Mouse (Mus musculus) midbrain, embryonic 11.5 days (tissue): ENCODE data around the gene Lasp1. TPM values are rescaled to one million over a fixed set of nuclear protein-coding genes. Genes with fewer than 3 reads are reported as not detected.

Experiments used
- ATAC-seq: fragments of 200-750 bp; cut with Nextera tagmentation; 2 replicates; pipeline ENCODE4 v1.8.0; 2017; ENCODE audit warnings: moderate TSS enrichment, moderate library complexity; ENCODE audit not compliant: low FRiP score
- DNase-seq: peaks from one replicate; pipeline ENCODE4 v3.0.0; 2015; ENCODE audit warnings: low spot score; ENCODE audit errors: missing footprints
- H3K27ac ChIP-seq: fragments of 300-500 bp; sonication (generic); 2 replicates; pipeline ENCODE4 v1.5.1; 2014; ENCODE audit warnings: low read depth, low read length
- H3K27me3 ChIP-seq: fragments of 300-500 bp; sonication (generic); 2 replicates; pipeline ENCODE4 v1.6.1; 2014; ENCODE audit warnings: mild to moderate bottlenecking, low read length, moderate library complexity, mixed read lengths; ENCODE audit not compliant: control insufficient read depth, insufficient read depth
- H3K36me3 ChIP-seq: fragments of 300-500 bp; sonication (generic); 2 replicates; pipeline ENCODE4 v1.6.1; 2014; ENCODE audit warnings: mild to moderate bottlenecking, low read length, moderate library complexity, mixed read lengths; ENCODE audit not compliant: control insufficient read depth, insufficient read depth
- H3K4me1 ChIP-seq: fragments of 300-500 bp; sonication (generic); 2 replicates; pipeline ENCODE4 v1.6.1; 2014; ENCODE audit warnings: low read length; ENCODE audit not compliant: control insufficient read depth, insufficient read depth
- H3K4me2 ChIP-seq: fragments of 300-500 bp; sonication (generic); 2 replicates; pipeline ENCODE4 v1.6.1; 2014; ENCODE audit warnings: mild to moderate bottlenecking, moderate library complexity
- H3K4me3 ChIP-seq: fragments of 300-500 bp; sonication (generic); 2 replicates; pipeline ENCODE4 v1.5.1; 2014; ENCODE audit warnings: low read depth, low read length
- H3K9ac ChIP-seq: fragments of 300-500 bp; sonication (generic); 2 replicates; pipeline ENCODE4 v1.6.1; 2014; ENCODE audit warnings: low read length
- H3K9me3 ChIP-seq: fragments of 300-500 bp; sonication (generic); 2 replicates; pipeline ENCODE4 v1.6.1; 2016; ENCODE audit warnings: low read length; ENCODE audit not compliant: control insufficient read depth
- whole genome bisulfite sequencing: fragments of 180-500 bp; shearing (Covaris S2); extraction: QIAGEN DNeasy Blood & Tissue Kit; methylation state at CpG from one replicate; pipeline ENCODE4 v1.1.7; 2014; 5-methylcytosine and 5-hydroxymethylcytosine counted together
- polyA plus RNA-seq: library from polyadenylated mRNA; unstranded; fragments of >200 nt; fragmentation: Nextera tagmentation; extraction: Ambion mirVana; gene quantifications from 2 replicates; pipeline ENCODE4 v1.2.1, GENCODE M21; 2014

Gene Lasp1
- polyA plus RNA-seq, 1 experiment from 2014 or later: 59.2 TPM

- no peaks in the 10 kb centered on the region for H3K27me3 ChIP-seq
- H3K4me2 ChIP-seq: no peak within 1 kb of the TSS
- H3K4me3 ChIP-seq: no peak within 1 kb of the TSS
- H3K9me3 ChIP-seq: no peaks in the 10 kb centered on the region
- DNase-seq (peak; percentile 84), ATAC-seq (no peak)
- H3K4me1 ChIP-seq: peaks cover 4% of the 10 kb centered on the region
- no peak within 1 kb of the TSS; the same call in 1 of the 2 replicates for H3K9ac ChIP-seq
- H3K27ac ChIP-seq: no peak within 1 kb of the TSS
- 37% methylated on average over 17 of the region's 17 CpGs for WGBS
- peaks cover 22% of the 10 kb centered on the region for H3K36me3 ChIP-seq
Observed at GRCm38 (mm10) chr11:97775808-97776496, 22.8 kb upstream of the Lasp1 start, which contains the start of gene 1700001P01Rik. TSS of gene 1700001P01Rik (minus strand) at chr11:97775918.

- Histone ChIP-seq H3K4me3 (no peak overlapping the region), H3K36me3 (peaks cover 22% of the 10 kb centered on the region), H3K4me1 (peaks cover 8% of the 10 kb centered on the region), H3K27me3 (no peaks in the 10 kb centered on the region), H3K9me3 (no peaks in the 10 kb centered on the region), H3K27ac (no peak overlapping the region), H3K9ac (no peak overlapping the region), H3K4me2 (no peak overlapping the region)
- DNase-seq (peak; percentile 86), ATAC-seq (no peak)
- 62% methylated on average over 5 of the region's 5 CpGs for WGBS
Observed at GRCm38 (mm10) chr11:97776497-97777128, 22.2 kb upstream of the Lasp1 start.

- Histone ChIP-seq H3K27me3 (no peaks in the 10 kb centered on the region), H3K4me3 (no peak overlapping the region), H3K4me2 (no peak overlapping the region), H3K9ac (no peak overlapping the region), H3K4me1 (peaks cover 8% of the 10 kb centered on the region), H3K36me3 (peaks cover 22% of the 10 kb centered on the region), H3K27ac (no peak overlapping the region), H3K9me3 (no peaks in the 10 kb centered on the region)
- ATAC-seq: no peak
- DNase-seq: peak; percentile 81
- WGBS: 52% methylated on average over 2 of the region's 2 CpGs
Observed at GRCm38 (mm10) chr11:97777129-97777529, 21.7 kb upstream of the Lasp1 start.

GRCm38 (mm10) chr11:97778918-97779317 lies 19.9 kb upstream of the Lasp1 start:
- H3K27me3 ChIP-seq: no peaks in the 10 kb centered on the region
- H3K27ac ChIP-seq: no peak overlapping the region
- WGBS: 100% methylated on average over 1 of the region's 1 CpGs
- peaks cover 22% of the 10 kb centered on the region for H3K36me3 ChIP-seq
- ATAC-seq (no peak), DNase-seq (no peak)
- H3K9me3 ChIP-seq: no peaks in the 10 kb centered on the region
- H3K4me2 ChIP-seq: no peak overlapping the region
- no peak overlapping the region for H3K9ac ChIP-seq
- H3K4me3 ChIP-seq: no peak overlapping the region
- peaks cover 8% of the 10 kb centered on the region for H3K4me1 ChIP-seq

- H3K36me3 ChIP-seq: peaks cover 22% of the 10 kb centered on the region
- no peak overlapping the region for H3K9ac ChIP-seq
Observed at GRCm38 (mm10) chr11:97779968-97780701, 18.7 kb upstream of the Lasp1 start.

GRCm38 (mm10) chr11:97781478-97781831 lies 17.3 kb upstream of the Lasp1 start:
- Histone ChIP-seq H3K4me3 (peak overlapping the region; percentile 99), H3K36me3 (peaks cover 20% of the 10 kb centered on the region), H3K9ac (peak overlapping the region; percentile 98), H3K4me2 (peak overlapping the region; percentile 83), H3K27ac (peak overlapping the region; percentile 88; the same call in 1 of the 2 replicates), H3K9me3 (no peaks in the 10 kb centered on the region), H3K27me3 (no peaks in the 10 kb centered on the region), H3K4me1 (peaks cover 8% of the 10 kb centered on the region)
- 3% methylated on average over 11 of the region's 11 CpGs for WGBS
- DNase-seq (no peak), ATAC-seq (no peak)

More at GRCm38 (mm10) chr11:97779968-97780701, 18.7 kb upstream of the Lasp1 start:
- 84% methylated on average over 2 of the region's 2 CpGs for WGBS
- DNase-seq (peak; percentile 76), ATAC-seq (no peak)
- Histone ChIP-seq H3K27ac (no peak overlapping the region), H3K27me3 (no peaks in the 10 kb centered on the region), H3K4me2 (peak overlapping the region; percentile 83; the same call in 1 of the 2 replicates), H3K9me3 (no peaks in the 10 kb centered on the region), H3K4me1 (peaks cover 8% of the 10 kb centered on the region), H3K4me3 (0 out of 2 replicates have a peak overlapping the region, but pooled peaks have one; percentile 99)

GRCm38 (mm10) chr11:97781832-97782563 lies 16.8 kb upstream of the Lasp1 start, which contains the start of gene Rpl23:
TSS of gene Rpl23 (minus strand) at chr11:97782437.
- peaks cover 8% of the 10 kb centered on the region for H3K4me1 ChIP-seq
- peak within 1 kb of the TSS; percentile 98 for H3K9ac ChIP-seq
- peak within 1 kb of the TSS; percentile 83 for H3K4me2 ChIP-seq
- H3K27me3 ChIP-seq: no peaks in the 10 kb centered on the region
- H3K36me3 ChIP-seq: peaks cover 20% of the 10 kb centered on the region
- H3K9me3 ChIP-seq: no peaks in the 10 kb centered on the region
- H3K4me3 ChIP-seq: peak within 1 kb of the TSS; percentile 99
- H3K27ac ChIP-seq: peak within 1 kb of the TSS; percentile 88
- ATAC-seq (peak; percentile 93), DNase-seq (peak; percentile 100)
- WGBS: under 1% methylated on average over 67 of the region's 67 CpGs

GRCm38 (mm10) chr11:97782564-97782895 lies 16.3 kb upstream of the Lasp1 start:
- no peak for ATAC-seq
- Histone ChIP-seq H3K4me2 (peak overlapping the region; percentile 56), H3K4me3 (peak overlapping the region; percentile 99), H3K9me3 (no peaks in the 10 kb centered on the region), H3K27ac (no peak overlapping the region; the same call in 1 of the 2 replicates), H3K4me1 (peaks cover 8% of the 10 kb centered on the region), H3K27me3 (no peaks in the 10 kb centered on the region), H3K9ac (peak overlapping the region; percentile 98), H3K36me3 (peaks cover 14% of the 10 kb centered on the region)
- DNase-seq: no peak
- WGBS: under 1% methylated on average over 10 of the region's 10 CpGs
